Mouse (Mus musculus) testis, postnatal 10 days (tissue): ENCODE data around the gene Dlk2.

Experiments
- DNase-seq: peaks from one replicate; pipeline ENCODE4 v3.0.0; 2021; ENCODE audit warnings: low spot score

The Dlk2 gene

DNA sequence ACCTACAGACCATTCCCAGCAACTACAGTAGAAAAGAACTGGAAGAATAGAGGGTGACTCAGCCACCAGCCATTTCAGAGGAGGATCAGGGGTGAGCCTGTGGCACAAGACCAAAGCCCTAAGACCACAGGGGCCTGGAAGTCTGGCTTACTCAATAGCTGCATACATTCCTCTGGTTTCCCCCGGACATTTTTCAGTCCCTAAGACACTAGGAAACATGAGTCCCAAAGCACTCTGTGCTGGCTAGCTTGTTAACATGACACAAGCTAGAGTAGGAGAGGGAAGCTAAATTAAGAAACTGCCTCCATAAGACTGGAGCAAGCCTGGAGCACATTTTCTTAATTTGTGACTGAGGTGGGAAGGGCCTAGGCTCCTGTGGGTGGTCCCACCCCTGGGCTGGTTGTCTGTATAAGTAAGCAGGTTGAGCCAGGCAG is 23.4 kb upstream of the Dlk2 start:
- DNase-seq = no peak

DNA sequence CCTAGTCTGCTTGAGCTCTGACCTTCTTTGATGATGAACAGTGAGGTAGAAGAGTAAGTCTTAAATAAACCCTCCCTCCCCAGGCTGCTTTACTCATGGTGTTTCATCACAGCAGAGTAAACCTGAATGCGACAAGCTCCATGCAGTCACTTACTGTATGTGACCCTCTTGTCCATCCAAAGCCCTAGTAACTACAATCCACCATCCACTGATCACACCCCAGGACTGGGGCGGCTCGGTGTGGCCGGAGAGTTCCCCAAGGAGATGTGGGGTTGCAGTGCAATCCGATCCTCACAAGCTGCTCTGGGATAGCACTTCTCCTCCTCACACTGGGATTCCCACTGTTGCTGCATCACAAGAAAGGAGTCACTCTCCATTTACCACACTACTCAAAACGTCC is 22.8 kb upstream of the Dlk2 start:
- no peak for DNase-seq

DNA sequence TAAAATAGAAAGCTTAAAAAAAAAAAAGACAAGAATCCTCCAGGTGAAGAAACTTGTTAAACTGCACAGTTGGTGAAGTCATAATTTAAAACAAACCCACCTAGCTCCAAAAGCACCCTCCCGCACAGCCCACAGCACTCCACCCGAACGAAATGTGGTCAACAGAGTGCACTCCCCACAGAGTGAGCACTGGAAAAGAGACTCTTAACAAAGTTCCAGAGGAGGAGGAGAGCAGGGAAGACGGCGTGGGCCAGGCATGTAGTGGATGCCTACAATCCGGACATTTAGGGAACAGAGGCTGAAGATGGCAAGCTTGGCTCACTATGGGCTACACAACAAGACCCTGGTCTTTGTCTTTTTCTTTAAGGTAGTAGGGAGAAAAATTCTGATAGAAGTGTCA is 22.2 kb upstream of the Dlk2 start:
- DNase-seq = no peak

DNA sequence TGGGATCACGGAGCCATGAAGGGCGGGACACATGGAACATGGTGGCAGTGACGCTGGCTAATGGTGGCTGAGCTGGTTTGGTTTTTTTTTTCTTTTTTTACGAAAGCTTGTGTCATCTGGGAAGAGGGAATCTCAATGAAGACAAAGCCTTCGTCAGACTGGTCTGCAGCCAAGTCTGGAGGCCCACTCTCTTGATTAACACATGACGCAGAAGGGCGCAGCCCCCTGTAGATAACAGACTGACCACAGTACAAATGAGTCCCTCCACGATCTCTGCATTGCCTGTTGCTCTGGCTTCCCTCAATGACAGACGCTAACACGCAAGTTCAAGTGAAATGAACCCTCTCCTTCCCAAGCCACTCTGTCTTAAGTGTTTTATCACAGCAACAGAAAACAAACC is 21.7 kb upstream of the Dlk2 start:
- DNase-seq = no peak

DNA sequence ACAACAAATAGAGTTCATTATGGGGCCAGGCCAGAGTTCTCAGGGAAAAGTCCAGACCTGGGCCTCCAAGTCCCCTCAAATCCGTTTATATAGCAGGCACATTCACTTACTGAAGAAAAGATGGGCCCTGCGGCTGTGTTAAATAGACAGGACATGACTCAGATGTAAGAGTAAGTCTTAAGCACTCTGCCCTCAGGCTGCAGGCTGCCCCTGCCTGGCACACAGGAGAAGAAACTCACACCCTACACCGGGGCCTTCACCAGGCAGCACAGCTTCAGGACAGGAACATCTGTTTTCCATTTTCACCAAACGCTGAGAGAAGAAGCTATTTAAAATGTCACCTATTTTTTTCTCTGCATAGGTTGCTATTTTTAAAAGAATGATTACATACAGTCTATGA is 19.6 kb upstream of the Dlk2 start:
- no peak for DNase-seq

GRCm38 (mm10) chr17:46278011-46278765 is 19.0 kb upstream of the Dlk2 start:
- no peak for DNase-seq

DNA sequence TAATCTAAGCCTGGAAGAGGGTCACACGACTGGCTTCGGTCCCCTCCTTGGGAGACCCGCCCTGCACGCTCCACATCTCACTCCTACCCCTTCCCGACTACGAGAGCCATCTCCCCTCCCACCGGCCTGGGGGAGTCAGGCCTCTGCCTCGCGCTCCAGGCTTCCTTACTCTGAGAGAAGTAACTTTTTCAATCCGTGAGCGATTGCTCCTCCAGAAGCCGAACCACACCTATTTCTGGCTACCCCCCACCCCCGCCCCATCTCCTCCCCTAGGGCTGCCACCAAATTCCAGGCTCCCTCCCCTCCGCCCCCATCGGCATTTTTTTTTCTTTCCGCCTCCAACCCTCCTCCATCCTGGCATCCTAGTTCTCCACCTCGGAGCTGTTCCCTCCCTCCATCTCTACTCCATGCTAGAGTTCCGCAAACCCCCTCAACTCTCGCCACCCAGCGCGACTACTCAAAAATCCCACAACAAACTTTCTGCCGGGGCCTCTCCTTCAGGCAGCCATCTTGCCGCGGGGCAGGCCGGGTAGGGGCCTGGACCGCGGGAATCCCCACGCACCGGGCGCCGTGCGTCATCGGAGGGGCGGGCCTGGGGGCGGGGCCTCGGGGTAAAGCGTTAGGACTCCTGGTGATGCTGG is 14.6 kb upstream of the Dlk2 start, which contains the start of gene Tjap1:
TSS of gene Tjap1 (minus strand) at position 544 of the 641 bp plus-strand sequence.
- DNase-seq = peak; percentile 94

DNA sequence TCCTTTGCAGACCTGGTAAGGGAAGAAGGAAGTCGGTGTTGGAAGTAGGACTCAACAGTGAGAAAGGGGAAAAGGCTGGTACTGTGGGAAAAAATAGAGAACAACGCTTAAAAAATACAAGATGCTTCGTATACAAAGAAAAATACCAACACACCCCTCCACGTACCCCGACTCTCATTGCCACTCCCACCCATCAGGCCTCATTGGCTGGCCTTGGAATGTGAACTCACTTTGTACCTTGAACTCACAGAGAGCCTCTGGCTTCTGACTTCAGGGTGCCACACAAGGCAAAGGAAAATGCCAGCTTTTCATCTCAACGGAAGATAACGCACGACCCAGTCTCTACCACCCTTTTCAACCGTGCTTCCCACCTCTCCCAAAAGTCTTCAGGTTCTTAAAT is 14.1 kb upstream of the Dlk2 start:
- no peak for DNase-seq

- no peak for DNase-seq
These were observed 13.3 kb upstream of the Dlk2 start for GRCm38 (mm10) chr17:46283911-46284310.

- DNase-seq = no peak
These were observed 12.6 kb upstream of the Dlk2 start for GRCm38 (mm10) chr17:46284653-46285052.

- DNase-seq = no peak
These were observed 11.8 kb upstream of the Dlk2 start for GRCm38 (mm10) chr17:46285407-46285806.

GRCm38 (mm10) chr17:46287678-46288095 is 9.5 kb upstream of the Dlk2 start:
- DNase-seq = no peak

GRCm38 (mm10) chr17:46296601-46297000 is 620 bp upstream of the Dlk2 start:
- DNase-seq = no peak

DNA sequence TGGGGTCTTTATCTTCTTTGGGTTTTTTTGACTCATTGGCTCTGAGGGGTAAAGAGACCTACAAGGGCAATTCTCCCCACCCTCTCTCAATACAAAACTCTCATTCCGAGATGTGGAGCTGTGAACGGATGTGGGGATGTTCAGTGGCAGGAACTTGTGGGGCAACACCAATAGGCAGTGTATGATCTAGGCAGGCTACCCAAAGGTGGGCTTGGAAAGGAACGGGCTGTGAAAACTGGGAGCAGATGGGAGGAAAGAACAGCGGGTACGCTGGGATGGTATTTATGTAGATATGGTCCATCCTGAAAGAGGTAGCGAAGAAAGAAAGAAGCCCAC is 225 bp upstream of the Dlk2 start:
- no peak for DNase-seq

- peak; percentile 90 for DNase-seq
These were observed 1.1 kb downstream of the Dlk2 start for GRCm38 (mm10) chr17:46298220-46298913.

- DNase-seq = no peak
These were observed 4.7 kb downstream of the Dlk2 start for GRCm38 (mm10) chr17:46301892-46302291.

DNA sequence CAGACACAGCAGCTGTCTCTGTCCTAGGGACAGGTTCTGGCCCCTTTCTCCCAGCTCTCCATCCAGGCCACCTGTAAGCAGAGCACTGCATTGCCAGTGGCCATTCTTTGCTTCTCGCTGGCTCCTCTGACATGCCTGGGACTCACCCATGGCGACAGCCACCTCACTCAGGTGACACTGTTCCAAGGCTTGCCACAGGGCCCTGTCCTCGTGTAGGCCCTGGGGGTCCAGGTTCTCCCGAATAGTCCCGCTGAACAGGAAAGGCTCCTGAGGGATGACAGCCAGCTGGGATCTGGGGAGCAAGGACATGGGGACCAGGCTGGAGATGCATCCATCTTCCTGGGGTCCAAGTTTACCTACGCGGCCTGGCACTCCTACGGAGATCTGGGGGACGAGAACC is 7.0 kb downstream of the Dlk2 start:
- no peak for DNase-seq

DNA sequence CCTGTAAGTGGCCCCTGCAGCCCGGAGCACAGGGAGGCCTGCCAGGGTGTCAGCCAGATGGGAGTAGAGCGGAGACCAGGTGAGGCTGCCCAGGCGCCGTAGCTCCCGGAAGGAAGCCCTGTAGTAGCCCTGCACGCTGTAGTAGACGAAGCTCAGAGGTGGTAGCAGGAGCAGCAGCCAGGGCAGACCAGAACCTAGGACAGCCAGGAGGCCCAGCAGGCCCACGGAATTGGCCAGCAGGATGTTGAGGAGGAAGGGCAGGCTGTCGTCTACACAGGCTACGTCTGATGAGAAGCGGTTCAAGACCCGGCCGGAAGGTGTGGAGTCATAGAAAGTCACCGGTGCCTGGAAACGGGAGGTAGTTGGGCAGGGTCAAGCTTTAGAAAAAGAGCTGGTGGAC is 9.7 kb downstream of the Dlk2 start:
- no peak for DNase-seq

- DNase-seq = no peak
These were observed 12.6 kb downstream of the Dlk2 start for GRCm38 (mm10) chr17:46309835-46310234.

DNA sequence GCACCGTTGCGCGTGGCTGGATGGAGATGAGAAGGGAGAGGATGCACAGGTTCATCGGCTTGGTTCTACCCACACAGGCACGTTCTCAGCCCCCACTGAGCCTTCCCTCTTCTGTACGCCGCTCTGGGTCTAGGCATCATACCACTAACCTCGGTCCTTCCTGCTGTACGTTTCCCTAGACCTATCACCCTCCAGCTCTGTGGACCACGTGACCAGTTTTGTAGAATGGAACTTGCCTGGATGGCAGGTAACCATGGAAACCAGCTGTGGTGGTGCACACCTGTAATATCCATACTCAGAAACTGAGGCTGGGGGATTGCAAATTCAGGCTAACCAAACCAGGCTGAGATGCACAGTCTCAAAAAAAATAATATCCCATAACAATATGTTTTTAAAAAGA is 13.3 kb downstream of the Dlk2 start:
- no peak for DNase-seq

DNA sequence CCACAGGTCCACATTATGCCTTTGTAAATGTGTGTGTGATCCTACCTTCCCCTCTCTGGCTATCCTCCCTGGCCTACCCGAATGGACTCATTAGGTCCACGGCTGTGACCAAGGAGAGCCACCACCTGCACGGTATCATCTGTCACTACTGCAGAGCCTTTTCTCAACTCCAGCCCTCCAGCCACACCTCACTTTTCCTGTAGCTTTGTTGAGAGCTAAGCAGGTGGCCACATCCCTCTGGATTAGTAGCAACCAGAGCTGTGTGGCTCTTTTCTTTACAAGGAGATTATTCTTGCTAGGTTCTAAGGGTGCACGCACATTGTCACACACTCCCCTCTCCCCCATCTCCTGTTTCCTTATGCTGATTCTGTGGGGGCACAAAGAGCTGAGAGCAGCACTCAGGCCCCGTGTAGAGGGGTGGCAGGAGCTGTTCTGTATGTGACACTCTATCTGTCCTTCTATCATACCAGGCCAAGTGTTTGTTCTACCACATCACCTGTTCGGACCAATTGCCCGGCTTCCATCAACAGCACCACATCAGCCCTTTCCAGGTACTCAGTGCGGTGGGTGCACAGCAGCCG is 16.0 kb downstream of the Dlk2 start:
- no peak for DNase-seq

- no peak for DNase-seq
These were observed 18.6 kb downstream of the Dlk2 start for GRCm38 (mm10) chr17:46315813-46316212.

GRCm38 (mm10) chr17:46320492-46320891 is 23.3 kb downstream of the Dlk2 start:
- no peak for DNase-seq
